Comparison of ENCODE assay signal across 13 mouse cellular contexts in genomic region chr4:15594506-15594905, GRCm38 (mm10).
DNase-seq lines count a peak whose midpoint lies in the region; ATAC-seq lines count a peak whose summit lies in the region.
"Had no signal": no experiment of that assay in that cellular context is flagged by ENCODE, and none has a peak within 500 bp of the region (broad histone marks: within the 10 kb centered on the region; RNA-seq: fewer than 3 reads in every experiment).

No protein-coding gene starts in this region.

- H3K36me3 ChIP-seq in hindbrain, embryonic 16.5 days (ENCODE audit: control insufficient read depth, insufficient read depth, low read length): no peaks in the 10 kb centered on the region
- H3K36me3 ChIP-seq in hindbrain, embryonic 13.5 days: no peaks in the 10 kb centered on the region
- H3K36me3 ChIP-seq: heart, embryonic 15.5 days; liver, embryonic 12.5 days had no signal

- H3K4me3 ChIP-seq in hindbrain, embryonic 16.5 days (ENCODE audit: low read length): no peak overlapping the region
- no peak overlapping the region for H3K4me3 ChIP-seq in hindbrain, embryonic 13.5 days
- H3K4me3 ChIP-seq: heart, embryonic 15.5 days; liver, embryonic 12.5 days; myocyte had no signal

- WGBS in hindbrain, embryonic 16.5 days: 60% methylated on average over 3 of the region's 3 CpGs
- 63% methylated on average over 3 of the region's 3 CpGs for WGBS in hindbrain, embryonic 13.5 days

- no peak overlapping the region for H3K4me2 ChIP-seq in hindbrain, embryonic 16.5 days (ENCODE audit: low read length)
- H3K4me2 ChIP-seq in hindbrain, embryonic 13.5 days: no peak overlapping the region
- H3K4me2 ChIP-seq: heart, embryonic 15.5 days; liver, embryonic 12.5 days had no signal

- DNase-seq in testis, postnatal 14 days (ENCODE audit: low spot score): peak; percentile 8
- DNase-seq in testis, postnatal 10 days (ENCODE audit: low spot score): no peak
- DNase-seq in layer of hippocampus, adult 9-11 months: peak; percentile 34
- DNase-seq in kidney, postnatal 25 days: no peak
- no peak for DNase-seq in spleen, postnatal 36 days (ENCODE audit: low spot score in 2 of 2)
- DNase-seq in urinary bladder, postnatal 4 days (ENCODE audit: low spot score in 2 of 2): no peak
- DNase-seq: gastrocnemius, postnatal 10 days had no signal

- H3K9me3 ChIP-seq in hindbrain, embryonic 16.5 days (ENCODE audit: control insufficient read depth, low read length): no peaks in the 10 kb centered on the region
- no peaks in the 10 kb centered on the region for H3K9me3 ChIP-seq in hindbrain, embryonic 13.5 days
- H3K9me3 ChIP-seq: heart, embryonic 15.5 days; liver, embryonic 12.5 days had no signal

- H3K9ac ChIP-seq in hindbrain, embryonic 16.5 days (ENCODE audit: low read depth, low read length): no peak overlapping the region
- no peak overlapping the region for H3K9ac ChIP-seq in hindbrain, embryonic 13.5 days
- H3K9ac ChIP-seq: heart, embryonic 15.5 days; liver, embryonic 12.5 days had no signal

- H3K27me3 ChIP-seq in hindbrain, embryonic 16.5 days (replicated peaks; ENCODE audit: control insufficient read depth, insufficient read depth, low read length): no peaks in the 10 kb centered on the region
- H3K27me3 ChIP-seq in hindbrain, embryonic 13.5 days: no peaks in the 10 kb centered on the region
- H3K27me3 ChIP-seq: heart, embryonic 15.5 days; liver, embryonic 12.5 days had no signal

- H3K27ac ChIP-seq in hindbrain, embryonic 16.5 days (ENCODE audit: low read depth, low read length): no peak overlapping the region
- no peak overlapping the region for H3K27ac ChIP-seq in hindbrain, embryonic 13.5 days
- H3K27ac ChIP-seq: heart, embryonic 15.5 days; liver, embryonic 12.5 days had no signal

- peaks cover 3% of the 10 kb centered on the region for H3K4me1 ChIP-seq in hindbrain, embryonic 16.5 days (ENCODE audit: control insufficient read depth, insufficient read depth, low read depth, low read length)
- H3K4me1 ChIP-seq in hindbrain, embryonic 13.5 days (replicated peaks): peaks cover 5% of the 10 kb centered on the region; the same call in 1 of the 2 replicates
- H3K4me1 ChIP-seq: heart, embryonic 15.5 days; liver, embryonic 12.5 days had no signal

- ATAC-seq in hindbrain, embryonic 16.5 days: 0 out of 2 replicates have a peak, but pooled peaks have one; percentile 24
- no peak for ATAC-seq in hindbrain, embryonic 13.5 days (ENCODE audit: low FRiP score)
- ATAC-seq: intestine, embryonic 16.5 days; liver, embryonic 12.5 days had no signal

Comparison
In these comparisons a context has a peak if more than half of its experiments do, and no peak if none do; other contexts are left out.
1. DNase-seq: peak in testis, postnatal 14 days (single experiment) and layer of hippocampus, adult 9-11 months (single experiment); none in testis, postnatal 10 days (single experiment), kidney, postnatal 25 days (0 of 2), spleen, postnatal 36 days (0 of 2) and urinary bladder, postnatal 4 days (0 of 2).